Mouse (Mus musculus): Measurements from ENCODE around the gene Tmed10. TPM values are rescaled to one million over a fixed set of nuclear protein-coding genes. Genes with fewer than 3 reads are reported as not detected.

The Tmed10 gene
- polyA plus RNA-seq, 1 experiment, result 227 TPM

- 90% methylated on average over 7 of the region's 7 CpGs for WGBS
- DNase-seq (ENCODE audit: low read depth, low spot score), result no peak
These were observed 6.3 kb upstream of the Tmed10 start for GRCm38 (mm10) chr12:85380942-85381341.

GRCm38 (mm10) chr12:85380308-85380707 lies 5.7 kb upstream of the Tmed10 start:
- WGBS, result 32% methylated on average over 1 of the region's 1 CpGs
- no peak for DNase-seq (ENCODE audit: low read depth, low spot score)

DNA sequence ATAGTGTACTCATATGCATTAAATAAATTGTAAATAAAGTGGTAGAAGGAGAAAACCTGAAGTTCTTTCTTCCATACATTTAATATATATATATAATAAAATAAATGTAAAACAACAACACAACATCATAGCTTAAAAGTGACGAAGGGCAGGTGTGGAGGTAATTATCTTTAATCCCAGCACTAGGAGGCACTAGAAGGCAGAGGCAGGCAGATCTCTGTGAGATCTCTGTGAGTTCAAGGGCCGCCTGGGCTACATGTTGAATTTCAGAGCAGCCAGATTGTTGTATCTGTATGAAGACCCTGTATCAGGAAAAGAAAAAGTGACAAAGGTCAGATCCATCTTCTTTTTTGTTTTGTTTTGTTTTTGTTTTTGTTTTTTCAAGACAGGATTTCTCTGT lies 3.6 kb upstream of the Tmed10 start:
- WGBS, result 88% methylated on average over 2 of the region's 2 CpGs
- DNase-seq (ENCODE audit: low read depth, low spot score), result no peak

- WGBS, result under 1% methylated on average over 53 of the region's 53 CpGs
- DNase-seq (ENCODE audit: low read depth, low spot score), result no peak
These were observed 771 bp downstream of the Tmed10 start for GRCm38 (mm10) chr12:85373591-85374560.

GRCm38 (mm10) chr12:85372068-85372665 lies 2.5 kb downstream of the Tmed10 start:
- DNase-seq (ENCODE audit: low read depth, low spot score), result no peak

DNA sequence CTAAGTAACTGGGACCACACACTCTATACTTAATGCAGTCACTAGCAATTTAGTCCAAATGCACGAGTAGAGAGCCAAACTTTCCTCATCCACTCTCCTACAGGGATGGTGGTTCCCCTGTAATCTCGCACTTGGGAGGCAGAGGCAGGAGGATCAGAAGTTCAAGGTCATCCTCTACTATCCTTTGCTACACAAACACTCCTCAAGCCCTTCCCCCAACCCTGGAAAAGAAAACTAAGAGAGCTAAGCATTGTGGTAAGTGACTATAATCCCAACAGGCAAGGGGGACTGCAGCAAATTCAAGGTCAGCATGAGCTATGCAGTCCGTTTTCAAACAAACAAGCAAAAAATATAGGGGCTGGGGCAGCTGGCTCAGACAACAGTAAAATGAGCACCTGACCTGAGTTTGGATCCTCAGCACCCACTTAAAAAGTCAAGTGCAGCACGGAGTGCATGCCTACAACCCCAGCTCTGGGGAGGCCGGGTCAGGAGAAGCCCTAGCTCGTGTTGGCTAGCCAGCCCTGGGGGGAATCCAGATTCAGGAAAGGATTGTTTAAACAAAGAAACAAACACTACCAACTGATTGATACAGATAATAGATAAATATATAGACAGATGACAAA lies 6.1 kb downstream of the Tmed10 start:
- WGBS, result 59% methylated on average over 6 of the region's 6 CpGs
- DNase-seq (ENCODE audit: low read depth, low spot score), result no peak

More at GRCm38 (mm10) chr12:85372068-85372665, 2.5 kb downstream of the Tmed10 start:
- 29% methylated on average over 8 of the region's 8 CpGs for WGBS

GRCm38 (mm10) chr12:85366271-85366670 lies 8.4 kb downstream of the Tmed10 start:
- WGBS, result 60% methylated on average over 3 of the region's 3 CpGs
- no peak for DNase-seq (ENCODE audit: low read depth, low spot score)

GRCm38 (mm10) chr12:85362510-85362909 lies 12.1 kb downstream of the Tmed10 start:
- DNase-seq (ENCODE audit: low read depth, low spot score), result no peak
- 35% methylated on average over 4 of the region's 4 CpGs for WGBS

DNA sequence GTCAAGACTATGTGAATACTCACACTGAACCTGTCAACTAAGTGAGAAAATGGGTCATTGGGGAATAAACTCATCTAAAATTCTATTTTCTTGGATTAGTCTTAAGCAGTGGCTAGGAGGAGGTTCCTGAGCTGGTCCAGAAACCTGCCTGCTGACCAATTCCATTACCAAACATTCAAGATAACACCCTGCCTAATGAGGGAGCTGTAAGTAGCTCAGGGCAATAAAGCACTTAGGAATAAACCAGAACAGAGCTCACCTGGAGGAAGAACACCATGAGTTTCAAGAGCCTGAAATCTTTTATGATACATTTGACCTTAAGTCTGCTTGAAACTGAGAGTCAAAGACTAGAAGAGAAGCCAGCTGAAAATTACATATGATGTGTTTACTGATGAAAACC lies 13.1 kb downstream of the Tmed10 start:
- no peak for DNase-seq (ENCODE audit: low read depth, low spot score)

- DNase-seq (ENCODE audit: low read depth, low spot score), result no peak
- 35% methylated on average over 3 of the region's 3 CpGs for WGBS
These were observed 13.5 kb downstream of the Tmed10 start for GRCm38 (mm10) chr12:85361165-85361564.

GRCm38 (mm10) chr12:85354061-85354460 lies 20.6 kb downstream of the Tmed10 start:
- 78% methylated on average over 3 of the region's 3 CpGs for WGBS
- DNase-seq (ENCODE audit: low read depth, low spot score), result no peak

DNA sequence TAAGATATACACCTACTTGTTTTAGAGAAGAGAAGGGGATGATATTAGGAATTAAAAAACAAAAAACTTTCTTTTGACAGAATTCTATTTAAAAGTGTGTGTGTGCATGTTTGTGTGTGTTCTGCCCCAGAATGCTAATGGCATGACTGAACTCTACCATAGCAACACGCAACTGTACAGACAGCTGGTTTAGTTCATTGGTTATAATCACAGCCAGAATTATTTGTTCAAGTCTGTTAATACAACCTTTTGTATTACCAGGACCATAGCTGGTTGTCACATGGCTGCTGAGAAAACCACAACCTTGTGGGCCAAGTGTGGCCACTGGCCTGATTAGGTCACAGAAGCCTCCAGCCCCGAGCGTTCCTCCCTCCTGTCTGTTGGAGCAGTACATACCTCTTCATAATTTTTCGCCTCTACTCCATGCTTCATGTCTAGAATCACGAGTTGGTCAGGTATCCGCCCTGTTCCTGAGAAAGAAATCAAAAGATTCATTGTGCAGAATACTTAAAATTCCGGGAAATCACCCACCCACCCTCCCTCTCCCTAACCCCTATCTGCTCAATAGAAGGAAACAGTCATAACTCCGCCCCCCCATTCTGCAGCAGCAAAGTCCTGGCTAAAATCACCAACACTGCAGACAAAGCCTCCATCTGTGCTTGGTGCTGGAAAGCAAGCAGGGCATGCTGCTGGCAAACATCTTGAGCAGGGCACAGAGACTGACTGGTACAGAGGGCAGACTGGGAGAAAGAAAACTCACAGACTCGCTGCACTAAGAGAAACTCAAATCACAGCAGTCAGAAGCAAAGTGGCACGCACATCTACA lies 24.0 kb downstream of the Tmed10 start:
- DNase-seq (ENCODE audit: low read depth, low spot score), result no peak
- 73% methylated on average over 10 of the region's 10 CpGs for WGBS

- WGBS, result 68% methylated on average over 6 of the region's 6 CpGs
- no peak for DNase-seq (ENCODE audit: low read depth, low spot score)
These were observed 26.3 kb downstream of the Tmed10 start for GRCm38 (mm10) chr12:85348338-85348737.

DNA sequence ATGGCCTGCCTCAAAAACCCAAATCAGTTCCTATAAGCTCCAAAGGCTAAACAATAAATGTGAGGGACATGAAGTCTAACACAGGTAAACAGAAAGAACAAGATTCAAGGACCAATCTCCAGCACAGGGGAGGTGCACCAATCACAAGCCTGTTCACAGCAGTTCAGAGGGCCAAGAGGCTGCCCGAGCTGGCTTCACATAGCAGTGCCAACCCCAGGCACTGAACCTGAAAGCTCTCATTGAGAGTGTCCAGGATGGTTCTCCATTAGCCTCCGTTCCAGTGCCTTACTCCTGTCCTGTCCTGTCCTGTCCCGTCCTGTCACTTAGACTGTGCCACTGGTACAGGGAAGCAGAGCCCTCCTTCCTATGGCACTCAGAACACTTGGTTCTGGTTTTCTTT lies 27.5 kb downstream of the Tmed10 start:
- WGBS, result 79% methylated on average over 3 of the region's 3 CpGs

DNA sequence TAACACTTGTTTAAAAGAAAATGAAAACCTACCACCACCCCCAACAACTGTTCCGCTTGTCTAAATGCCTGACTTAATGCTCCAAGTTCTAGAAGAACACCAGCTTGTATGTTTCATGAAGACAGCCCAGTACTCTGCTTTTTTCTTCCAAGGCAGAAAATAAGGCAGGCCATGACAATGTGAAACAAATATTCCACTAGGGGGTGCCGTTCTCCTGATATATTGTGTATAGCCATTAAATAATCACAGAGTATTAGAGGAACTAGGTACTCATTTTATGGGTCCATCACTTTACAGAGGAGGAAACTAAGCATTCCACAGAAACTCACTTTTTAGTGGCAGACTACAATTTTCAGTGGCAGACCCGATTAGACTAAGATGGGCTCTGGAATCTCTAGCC lies 28.3 kb downstream of the Tmed10 start:
- no peak for DNase-seq (ENCODE audit: low read depth, low spot score)
- 34% methylated on average over 3 of the region's 3 CpGs for WGBS

More for the DNA sequence above, 27.5 kb downstream of the Tmed10 start:
- no peak for DNase-seq (ENCODE audit: low read depth, low spot score)

- 89% methylated on average over 6 of the region's 6 CpGs for WGBS
These were observed 29.1 kb downstream of the Tmed10 start for GRCm38 (mm10) chr12:85345559-85345958.

DNA sequence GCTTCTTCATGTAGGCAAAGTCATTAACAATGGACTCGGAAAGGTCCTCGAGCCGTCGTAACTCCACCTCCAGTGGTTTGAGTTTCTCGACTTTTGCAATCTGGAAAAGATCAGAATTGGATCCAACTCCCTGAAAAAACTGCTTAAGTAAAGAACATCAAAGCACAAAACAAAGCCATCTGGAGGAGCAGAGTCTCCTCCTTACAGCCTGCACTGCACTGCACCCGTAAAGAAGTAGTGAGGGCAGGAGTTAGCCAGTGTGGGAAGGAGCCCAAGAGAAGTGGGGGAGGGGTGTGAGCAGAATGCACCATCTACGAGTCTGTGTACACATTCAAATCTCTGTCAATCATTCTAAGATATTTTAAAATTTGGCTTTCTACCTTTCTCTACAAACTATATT lies 30.4 kb downstream of the Tmed10 start:
- DNase-seq (ENCODE audit: low read depth, low spot score), result no peak
- 66% methylated on average over 7 of the region's 7 CpGs for WGBS

More at GRCm38 (mm10) chr12:85345559-85345958, 29.1 kb downstream of the Tmed10 start:
- no peak for DNase-seq (ENCODE audit: low read depth, low spot score)

DNA sequence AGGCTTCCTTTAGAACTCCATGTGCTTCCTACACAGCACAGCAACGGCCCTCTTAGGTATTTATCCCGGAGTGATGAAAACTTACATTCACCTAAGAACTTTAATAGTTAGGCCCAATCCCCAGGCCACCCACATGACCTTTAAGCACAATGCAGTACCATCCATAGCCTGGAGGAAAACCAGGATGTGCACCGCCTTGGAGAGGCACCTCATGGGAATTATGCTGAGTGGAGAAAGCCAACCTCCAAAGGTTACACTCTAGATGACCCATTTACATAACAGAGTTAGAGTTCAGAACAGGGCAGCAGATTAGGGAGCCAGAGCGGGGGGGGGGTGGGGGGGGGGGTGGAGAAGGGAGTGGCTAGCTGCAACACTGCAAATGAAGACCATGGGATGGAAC lies 32.3 kb downstream of the Tmed10 start:
- 60% methylated on average over 4 of the region's 4 CpGs for WGBS
- no peak for DNase-seq (ENCODE audit: low read depth, low spot score)

- WGBS, result 14% methylated on average over 1 of the region's 1 CpGs
- peak; percentile 88 for DNase-seq (ENCODE audit: low read depth, low spot score)
These were observed 33.5 kb downstream of the Tmed10 start for GRCm38 (mm10) chr12:85341131-85341530.

DNA sequence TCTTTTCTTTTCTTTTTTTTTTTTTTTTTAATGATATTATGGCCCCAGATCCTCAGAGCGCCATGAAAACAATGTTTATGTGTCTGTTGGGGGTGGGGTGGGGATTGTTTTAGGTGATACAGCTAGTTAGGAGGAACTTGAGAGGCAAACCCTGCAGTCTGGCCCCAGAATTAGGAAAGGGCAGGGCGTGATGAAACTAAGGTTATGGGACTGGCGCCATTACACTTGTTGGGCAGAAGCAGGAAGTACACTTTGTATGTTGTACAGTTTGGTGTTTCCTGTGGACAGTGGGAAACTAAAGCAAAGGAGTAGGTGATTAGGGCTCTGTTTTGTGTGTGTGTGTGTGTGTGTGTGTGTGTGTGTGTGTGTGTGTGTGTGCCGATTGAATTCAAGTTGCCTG lies 34.7 kb downstream of the Tmed10 start:
- WGBS, result 13% methylated on average over 4 of the region's 4 CpGs
- no peak for DNase-seq (ENCODE audit: low read depth, low spot score)

Measured in large intestine, adult 2 months (tissue).